Mouse (Mus musculus) stomach, embryonic 14.5 days (tissue): ENCODE data around the gene 1110004F10Rik. TPM values are rescaled to one million over a fixed set of nuclear protein-coding genes. Genes with fewer than 3 reads are reported as not detected.

ENCODE experiments used
- ATAC-seq: fragments of 200-750 bp; cut with Nextera tagmentation; 2 replicates; pipeline ENCODE4 v1.8.0; 2017; ENCODE audit warnings: low read depth, moderate TSS enrichment; ENCODE audit not compliant: insufficient number of reproducible peaks, insufficient read depth, low FRiP score
- H3K27ac ChIP-seq: fragments of 300-500 bp; sonication (generic); 2 replicates; pipeline ENCODE4 v1.5.1; 2014; ENCODE audit warnings: mild to moderate bottlenecking, low read length, moderate library complexity, mixed read lengths
- H3K27me3 ChIP-seq: fragments of 300-500 bp; sonication (generic); 2 replicates; pipeline ENCODE4 v1.6.1; 2014; ENCODE audit warnings: low read length, control low read depth, mixed read lengths; ENCODE audit not compliant: control insufficient read depth, insufficient read depth
- H3K36me3 ChIP-seq: fragments of 300-500 bp; sonication (generic); 2 replicates; pipeline ENCODE4 v1.6.1; 2014; ENCODE audit warnings: mild to moderate bottlenecking, control low read depth, low read length, moderate library complexity, mixed read lengths; ENCODE audit not compliant: control insufficient read depth, insufficient read depth
- H3K4me1 ChIP-seq: fragments of 300-500 bp; sonication (generic); 2 replicates; pipeline ENCODE4 v1.6.1; 2014; ENCODE audit warnings: low read length, control low read depth, mixed read lengths; ENCODE audit not compliant: control insufficient read depth, insufficient read depth
- H3K4me2 ChIP-seq: fragments of 300-500 bp; sonication (generic); replicated peaks from 2 replicates; pipeline ENCODE4 v1.6.1; 2014; ENCODE audit warnings: low read depth, low read length, control low read depth
- H3K4me3 ChIP-seq: fragments of 300-500 bp; sonication (generic); 2 replicates; pipeline ENCODE4 v1.5.1; 2014; ENCODE audit warnings: low read depth, low read length, control low read depth
- H3K9ac ChIP-seq: fragments of 300-500 bp; sonication (generic); replicated peaks from 2 replicates; pipeline ENCODE4 v1.6.1; 2014; ENCODE audit warnings: low read depth, mild to moderate bottlenecking, control low read depth, low read length, moderate library complexity, mixed read lengths
- H3K9me3 ChIP-seq: fragments of 300-500 bp; sonication (generic); 2 replicates; pipeline ENCODE4 v1.6.1; 2016; ENCODE audit warnings: low read depth, low read length, control low read depth; ENCODE audit not compliant: control insufficient read depth
- WGBS: fragments of 180-500 bp; shearing (Covaris S2); extraction: QIAGEN DNeasy Blood & Tissue Kit; methylation state at CpG from one replicate; pipeline ENCODE4 v1.1.7; 2014; 5-methylcytosine and 5-hydroxymethylcytosine counted together
- polyA plus RNA-seq: library from polyadenylated mRNA; unstranded; fragments of >200 nt; fragmentation: Nextera tagmentation; extraction: Ambion mirVana; gene quantifications from 2 replicates; pipeline ENCODE4 v1.2.1, GENCODE M21; 2014

1110004F10Rik gene
- polyA plus RNA-seq, 1 experiment from 2014 or later: 271 TPM

DNA sequence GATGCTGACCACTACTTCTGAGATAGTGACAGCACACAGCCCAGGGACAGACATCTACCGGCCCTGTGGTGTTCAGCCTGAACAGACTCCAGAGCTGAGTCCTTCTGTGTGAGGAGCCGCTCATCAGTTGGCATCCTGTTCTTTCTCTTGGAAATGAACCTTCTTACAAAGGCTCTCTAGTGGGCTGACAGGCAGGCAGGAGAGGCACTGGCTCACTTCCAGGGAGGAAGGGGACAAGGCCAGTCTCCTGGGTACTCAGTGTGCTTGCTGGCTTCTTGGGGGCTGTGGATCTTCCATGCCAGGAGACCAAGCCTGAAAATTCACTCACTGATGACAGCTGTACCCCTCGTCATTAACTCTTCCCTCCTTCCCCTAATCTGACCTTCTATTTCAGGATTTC is 98.5 kb downstream of the 1110004F10Rik start:
- Histone ChIP-seq H3K9ac (no peak overlapping the region), H3K4me2 (no peak overlapping the region), H3K36me3 (no peaks in the 10 kb centered on the region), H3K9me3 (no peaks in the 10 kb centered on the region), H3K27ac (no peak overlapping the region), H3K4me3 (no peak overlapping the region), H3K4me1 (no peaks in the 10 kb centered on the region), H3K27me3 (no peaks in the 10 kb centered on the region)
- no peak for ATAC-seq
- WGBS: 62% methylated on average over 3 of the region's 3 CpGs

- Histone ChIP-seq H3K9ac (no peak overlapping the region), H3K9me3 (no peaks in the 10 kb centered on the region), H3K4me3 (no peak overlapping the region), H3K4me1 (no peaks in the 10 kb centered on the region), H3K36me3 (no peaks in the 10 kb centered on the region), H3K27me3 (no peaks in the 10 kb centered on the region), H3K27ac (no peak overlapping the region), H3K4me2 (no peak overlapping the region)
- no peak for ATAC-seq
- WGBS: 93% methylated on average over 6 of the region's 6 CpGs
Observed at GRCm38 (mm10) chr7:116145030-116145429, 105.8 kb downstream of the 1110004F10Rik start.

DNA sequence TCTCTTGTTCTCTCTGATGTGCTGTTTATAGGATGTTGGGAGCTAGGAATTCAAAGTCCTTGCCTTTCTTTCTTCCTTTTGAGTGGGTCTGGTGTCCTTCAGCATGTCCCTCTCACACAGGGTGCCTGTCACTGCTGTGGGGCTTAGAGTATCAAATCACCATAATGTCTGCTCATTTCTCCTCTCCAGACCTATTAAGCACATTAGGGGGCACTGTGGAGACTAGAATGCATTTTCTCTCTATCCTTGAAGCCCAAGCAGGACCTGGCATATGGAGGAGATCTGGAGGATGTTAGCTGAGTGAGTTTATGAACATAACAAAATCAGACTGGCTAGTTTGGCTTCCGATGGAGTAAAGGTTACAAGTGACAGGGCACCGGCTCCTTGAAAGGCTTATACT is 107.9 kb downstream of the 1110004F10Rik start:
- H3K27me3 ChIP-seq: no peaks in the 10 kb centered on the region
- no peaks in the 10 kb centered on the region for H3K4me1 ChIP-seq
- H3K9ac ChIP-seq: no peak overlapping the region
- no peak for ATAC-seq
- H3K4me3 ChIP-seq: no peak overlapping the region
- H3K4me2 ChIP-seq: no peak overlapping the region
- H3K36me3 ChIP-seq: no peaks in the 10 kb centered on the region
- H3K27ac ChIP-seq: no peak overlapping the region
- no peaks in the 10 kb centered on the region for H3K9me3 ChIP-seq
- 92% methylated on average over 2 of the region's 2 CpGs for WGBS

DNA sequence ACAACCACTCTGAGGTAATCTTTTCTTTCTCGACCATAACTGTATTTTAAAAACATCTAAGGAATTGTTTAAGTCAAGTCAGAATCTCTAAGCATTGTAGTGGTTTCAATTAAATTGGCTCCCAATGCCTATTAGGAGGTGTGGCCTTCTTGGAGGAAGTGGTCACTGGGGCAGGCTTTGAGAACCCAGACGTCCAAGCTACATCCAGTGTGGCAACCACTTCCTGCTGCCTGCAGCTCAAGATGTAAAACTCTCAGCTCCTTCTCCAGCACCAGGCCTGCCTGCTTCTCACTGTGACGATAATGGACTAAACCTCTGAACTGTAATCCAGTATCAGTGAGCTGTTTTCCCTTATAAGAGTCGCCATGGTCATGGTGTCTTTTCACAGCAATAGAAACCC is 110.4 kb downstream of the 1110004F10Rik start:
- ATAC-seq: no peak
- H3K4me2 ChIP-seq: no peak overlapping the region
- 72% methylated on average over 4 of the region's 4 CpGs for WGBS
- H3K27me3 ChIP-seq: no peaks in the 10 kb centered on the region
- no peak overlapping the region for H3K4me3 ChIP-seq
- no peaks in the 10 kb centered on the region for H3K36me3 ChIP-seq
- no peaks in the 10 kb centered on the region for H3K4me1 ChIP-seq
- no peaks in the 10 kb centered on the region for H3K9me3 ChIP-seq
- no peak overlapping the region for H3K27ac ChIP-seq
- H3K9ac ChIP-seq: no peak overlapping the region

- 59% methylated on average over 2 of the region's 2 CpGs for WGBS
Observed at GRCm38 (mm10) chr7:116153781-116154368, 114.7 kb downstream of the 1110004F10Rik start.

More at GRCm38 (mm10) chr7:116153781-116154368, 114.7 kb downstream of the 1110004F10Rik start:
- H3K27ac ChIP-seq: no peak overlapping the region
- H3K27me3 ChIP-seq: no peaks in the 10 kb centered on the region
- no peaks in the 10 kb centered on the region for H3K9me3 ChIP-seq
- H3K4me2 ChIP-seq: no peak overlapping the region
- H3K9ac ChIP-seq: no peak overlapping the region
- no peak for ATAC-seq
- H3K4me1 ChIP-seq: no peaks in the 10 kb centered on the region
- peaks cover 3% of the 10 kb centered on the region for H3K36me3 ChIP-seq
- H3K4me3 ChIP-seq: no peak overlapping the region

Other genes starting within 250 kb of the 1110004F10Rik start
- gene Sox6, start 601 bp upstream of the 1110004F10Rik start, polyA plus RNA-seq: 38.7 and 40.6 TPM in 2 replicates
- 0.71 and 1.2 TPM in 2 replicates for gene Gm4353, start 45.2 kb downstream of the 1110004F10Rik start, polyA plus RNA-seq